Mouse (Mus musculus) cerebellum, postnatal 25 days (tissue): Measurements from ENCODE around the gene Gm3512.
"Not testable (repeated sequence)": the region's sequence is repeated elsewhere in the genome, so short reads cannot be mapped to it uniquely, and the experiment has no call there.

Experiments
- DNase-seq, 2 experiments: peaks; one replicate each; pipeline ENCODE4 v3.0.0; 2021; ENCODE audit warnings: mixed read lengths in 2 of 2

The Gm3512 gene

DNA sequence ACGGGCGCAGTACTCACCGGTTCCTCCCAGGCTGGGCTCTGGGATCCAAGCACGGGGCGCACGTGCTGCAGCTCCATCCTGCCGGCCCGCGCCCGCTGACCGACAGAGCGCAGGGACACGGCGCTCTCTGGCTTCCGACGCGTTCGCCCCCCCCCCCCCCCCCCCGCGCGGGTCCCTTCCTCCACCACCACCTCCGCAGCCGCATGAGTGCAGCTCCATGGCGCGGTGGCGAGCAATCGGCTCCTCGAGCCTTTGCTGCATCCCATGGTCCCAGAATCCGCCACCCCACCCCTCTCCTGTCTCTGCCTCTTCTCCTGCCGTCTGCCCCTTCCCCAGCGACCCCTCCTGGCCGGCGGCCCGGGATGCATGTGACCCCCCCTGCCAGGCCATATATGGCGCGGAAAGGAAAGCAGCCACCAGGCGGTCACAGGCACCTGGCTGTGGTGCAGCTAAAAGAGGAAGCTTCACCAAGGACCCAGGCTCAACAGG, at the start of gene Gm3512:
TSS of gene Gm3512 (minus strand) at position 51 of the 489 bp plus-strand sequence.
- DNase-seq, result peak; percentile 2

DNA sequence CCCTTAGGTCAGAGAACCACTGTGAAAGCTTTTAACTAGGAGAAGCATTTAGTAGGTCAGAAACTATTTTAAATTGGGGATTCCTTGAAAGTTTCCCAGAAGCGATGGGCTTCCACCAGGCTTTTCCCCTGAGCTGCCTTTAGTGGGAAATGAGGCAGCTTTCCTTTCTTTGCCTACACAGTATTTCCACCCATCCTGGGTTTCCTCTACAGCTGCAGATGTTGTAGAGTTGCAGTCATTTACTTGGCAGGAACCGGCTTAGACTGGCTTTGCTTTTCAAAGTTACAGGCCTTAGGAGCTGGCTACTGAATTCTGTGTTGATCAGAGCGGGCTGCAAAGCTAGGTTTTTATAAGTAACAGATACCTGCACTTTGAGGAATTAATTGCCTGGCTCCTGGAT, 25.7 kb upstream of the Gm3512 start:
- peak in 1 of 2 experiments; percentile 3 for DNase-seq

DNA sequence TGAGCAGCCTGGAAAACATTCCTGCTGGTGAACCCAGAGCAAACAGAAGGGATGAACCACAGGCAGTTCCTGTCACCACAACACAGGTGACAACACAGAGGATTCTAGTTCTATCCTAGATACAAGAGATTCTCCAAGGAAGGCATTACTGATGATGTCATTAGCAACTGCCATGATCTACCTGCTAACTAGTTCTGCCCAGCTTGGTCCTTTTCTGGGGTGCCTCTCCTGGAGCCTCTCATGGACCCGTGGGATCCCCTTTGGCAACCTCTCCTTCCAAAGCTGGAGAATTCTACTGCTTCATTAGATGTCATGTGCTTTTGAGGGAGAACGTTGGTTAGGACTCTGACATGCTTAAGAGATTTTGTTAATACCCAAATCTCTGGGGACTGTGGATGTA, 20.1 kb upstream of the Gm3512 start, which contains the start of gene Gm16434:
TSS of gene Gm16434 (minus strand) at position 101 of the 400 bp plus-strand sequence.
- not testable (repeated sequence) for DNase-seq

- not testable (repeated sequence) for DNase-seq
Measured at GRCm38 (mm10) chr14:7125312-7125711, 49.0 kb downstream of the Gm3512 start, which contains the start of gene Gm6676. TSS of gene Gm6676 (minus strand) at chr14:7125412.

GRCm38 (mm10) chr14:7105124-7105802, 69.1 kb downstream of the Gm3512 start:
- DNase-seq, result peak; percentile 6 to 17
